Mouse (Mus musculus) forebrain, embryonic 14.5 days (tissue): ENCODE data around the gene Armh3. TPM values are rescaled to one million over a fixed set of nuclear protein-coding genes. Genes with fewer than 3 reads are reported as not detected.
"Not testable (repeated sequence)": the region's sequence is repeated elsewhere in the genome, so short reads cannot be mapped to it uniquely, and the experiment has no call there.

ENCODE experiments used
- ATAC-seq: fragments of 200-750 bp; cut with Nextera tagmentation; 2 replicates; pipeline ENCODE4 v1.8.0; 2017; ENCODE audit warnings: mild to moderate bottlenecking, moderate library complexity
- DNase-seq: peaks from one replicate; pipeline ENCODE4 v3.0.0-alpha.2; 2015; ENCODE audit warnings: low spot score
- H3K27ac ChIP-seq: fragments of 300-500 bp; sonication (generic); 2 replicates; pipeline ENCODE4 v1.5.1; 2014; ENCODE audit warnings: low read depth, mild to moderate bottlenecking, control low read depth, low read length, moderate library complexity
- H3K27me3 ChIP-seq: fragments of 300-500 bp; sonication (generic); replicated peaks from 2 replicates; pipeline ENCODE4 v1.6.1; 2014; ENCODE audit warnings: low read length, control low read depth, mixed read lengths; ENCODE audit not compliant: control insufficient read depth, insufficient read depth
- H3K36me3 ChIP-seq: fragments of 300-500 bp; sonication (generic); 2 replicates; pipeline ENCODE4 v1.6.1; 2014; ENCODE audit warnings: low read length, control low read depth; ENCODE audit not compliant: control insufficient read depth, insufficient read depth
- H3K4me1 ChIP-seq: fragments of 300-500 bp; sonication (generic); 2 replicates; pipeline ENCODE4 v1.6.1; 2014; ENCODE audit warnings: antibody characterized with exemption, low read length, control low read depth; ENCODE audit not compliant: control insufficient read depth, insufficient read depth
- H3K4me2 ChIP-seq: fragments of 300-500 bp; sonication (generic); 2 replicates; pipeline ENCODE4 v1.6.1; 2014; ENCODE audit warnings: mild to moderate bottlenecking, control low read depth, low read length
- H3K4me3 ChIP-seq: fragments of 300-500 bp; sonication (generic); 2 replicates; pipeline ENCODE4 v1.5.1; 2014; ENCODE audit warnings: low read depth, low read length, control low read depth
- H3K9ac ChIP-seq: fragments of 300-500 bp; sonication (generic); 2 replicates; pipeline ENCODE4 v1.6.1; 2014; ENCODE audit warnings: mild to moderate bottlenecking, low read length, control low read depth, moderate library complexity
- H3K9me3 ChIP-seq: fragments of 300-500 bp; sonication (generic); replicated peaks from 2 replicates; pipeline ENCODE4 v1.6.1; 2016; ENCODE audit warnings: low read length, control low read depth, mixed read lengths; ENCODE audit not compliant: control insufficient read depth
- WGBS: fragments of 180-500 bp; shearing (Covaris S2); extraction: QIAGEN DNeasy Blood & Tissue Kit; methylation state at CpG from one replicate; pipeline ENCODE4 v1.1.7; 2014; 5-methylcytosine and 5-hydroxymethylcytosine counted together
- polyA plus RNA-seq: library from polyadenylated mRNA; unstranded; fragments of >200 nt; fragmentation: Nextera tagmentation; extraction: Ambion mirVana; gene quantifications from 2 replicates; pipeline ENCODE4 v1.2.1, GENCODE M21; 2014

Gene Armh3
- polyA plus RNA-seq, 1 experiment from 2014 or later = 17.0 TPM

- Histone ChIP-seq H3K9ac (peak within 1 kb of the TSS; percentile 70), H3K36me3 (no peaks in the 10 kb centered on the region), H3K27ac (peak within 1 kb of the TSS; percentile 5; the same call in 1 of the 2 replicates), H3K27me3 (no peaks in the 10 kb centered on the region), H3K4me1 (peaks cover 18% of the 10 kb centered on the region), H3K9me3 (no peaks in the 10 kb centered on the region), H3K4me2 (peak within 1 kb of the TSS; percentile 86), H3K4me3 (peak within 1 kb of the TSS; percentile 36)
- under 1% methylated on average over 25 of the region's 29 CpGs for WGBS
- DNase-seq (peak; percentile 64), ATAC-seq (peak; percentile 73)
Measured at GRCm38 (mm10) chr19:45815831-45816405, 182.4 kb downstream of the Armh3 start, which contains the start of gene Kcnip2. Gene Kcnip2, minus strand, starts transcription at chr19:45816061.

GRCm38 (mm10) chr19:45815170-45815569 is 183.1 kb downstream of the Armh3 start:
- no peak for DNase-seq

GRCm38 (mm10) chr19:45813801-45814200 is 184.5 kb downstream of the Armh3 start:
- DNase-seq (no peak), ATAC-seq (no peak)
- Histone ChIP-seq H3K27me3 (no peaks in the 10 kb centered on the region), H3K9me3 (no peaks in the 10 kb centered on the region), H3K4me2 (no peak overlapping the region), H3K4me3 (no peak overlapping the region), H3K9ac (no peak overlapping the region), H3K4me1 (peaks cover 18% of the 10 kb centered on the region), H3K36me3 (no peaks in the 10 kb centered on the region), H3K27ac (no peak overlapping the region)
- 11% methylated on average over 12 of the region's 12 CpGs for WGBS

More at GRCm38 (mm10) chr19:45815170-45815569, 183.1 kb downstream of the Armh3 start:
- Histone ChIP-seq H3K27ac (no peak overlapping the region), H3K36me3 (no peaks in the 10 kb centered on the region), H3K4me3 (peak overlapping the region; percentile 36), H3K9ac (peak overlapping the region; percentile 70; the same call in 1 of the 2 replicates), H3K4me2 (peak overlapping the region; percentile 86), H3K27me3 (no peaks in the 10 kb centered on the region), H3K4me1 (peaks cover 18% of the 10 kb centered on the region), H3K9me3 (no peaks in the 10 kb centered on the region)
- WGBS = 70% methylated on average over 10 of the region's 10 CpGs
- no peak; the same call in 1 of the 2 replicates for ATAC-seq

GRCm38 (mm10) chr19:45813263-45813662 is 185.0 kb downstream of the Armh3 start:
- Histone ChIP-seq H3K27me3 (no peaks in the 10 kb centered on the region), H3K4me2 (0 out of 2 replicates have a peak overlapping the region, but pooled peaks have one; percentile 50), H3K9me3 (no peaks in the 10 kb centered on the region), H3K4me1 (peaks cover 18% of the 10 kb centered on the region), H3K4me3 (no peak overlapping the region), H3K9ac (no peak overlapping the region), H3K27ac (no peak overlapping the region), H3K36me3 (no peaks in the 10 kb centered on the region)
- ATAC-seq (no peak; the same call in 1 of the 2 replicates), DNase-seq (peak; percentile 86)
- WGBS = 6% methylated on average over 11 of the region's 11 CpGs

GRCm38 (mm10) chr19:45812673-45813252 is 185.5 kb downstream of the Armh3 start:
- peak overlapping the region; percentile 33 for H3K9ac ChIP-seq
- H3K4me2 ChIP-seq = peak overlapping the region; percentile 50
- H3K4me1 ChIP-seq = peaks cover 18% of the 10 kb centered on the region
- H3K4me3 ChIP-seq = peak overlapping the region; percentile 22
- ATAC-seq (no peak), DNase-seq (peak; percentile 64)
- no peak overlapping the region for H3K27ac ChIP-seq
- no peaks in the 10 kb centered on the region for H3K36me3 ChIP-seq
- no peaks in the 10 kb centered on the region for H3K27me3 ChIP-seq
- no peaks in the 10 kb centered on the region for H3K9me3 ChIP-seq
- WGBS = 17% methylated on average over 8 of the region's 8 CpGs

GRCm38 (mm10) chr19:45812115-45812514 is 186.2 kb downstream of the Armh3 start:
- H3K4me1 ChIP-seq = peaks cover 18% of the 10 kb centered on the region
- peak overlapping the region; percentile 22 for H3K4me3 ChIP-seq
- H3K9ac ChIP-seq = peak overlapping the region; percentile 33
- H3K27ac ChIP-seq = no peak overlapping the region
- H3K27me3 ChIP-seq = no peaks in the 10 kb centered on the region
- H3K4me2 ChIP-seq = peak overlapping the region; percentile 50
- no peaks in the 10 kb centered on the region for H3K36me3 ChIP-seq
- under 1% methylated on average over 16 of the region's 16 CpGs for WGBS
- H3K9me3 ChIP-seq = no peaks in the 10 kb centered on the region
- ATAC-seq = peak; percentile 24
- DNase-seq = peak; percentile 48

GRCm38 (mm10) chr19:45811028-45811674 is 187.1 kb downstream of the Armh3 start:
- no peaks in the 10 kb centered on the region for H3K36me3 ChIP-seq
- H3K27me3 ChIP-seq = no peaks in the 10 kb centered on the region
- no peak overlapping the region for H3K4me2 ChIP-seq
- no peak overlapping the region for H3K27ac ChIP-seq
- no peak overlapping the region for H3K9ac ChIP-seq
- H3K4me3 ChIP-seq = no peak overlapping the region
- ATAC-seq = no peak
- no peak for DNase-seq
- H3K4me1 ChIP-seq = peaks cover 18% of the 10 kb centered on the region
- no peaks in the 10 kb centered on the region for H3K9me3 ChIP-seq
- WGBS = 77% methylated on average over 12 of the region's 12 CpGs

GRCm38 (mm10) chr19:45807732-45808131 is 190.6 kb downstream of the Armh3 start:
- no peaks in the 10 kb centered on the region for H3K27me3 ChIP-seq
- ATAC-seq (no peak), DNase-seq (no peak)
- H3K9me3 ChIP-seq = no peaks in the 10 kb centered on the region
- H3K4me1 ChIP-seq = peaks cover 7% of the 10 kb centered on the region; the same call in 1 of the 2 replicates
- no peak overlapping the region for H3K27ac ChIP-seq
- no peak overlapping the region for H3K4me2 ChIP-seq
- H3K4me3 ChIP-seq = no peak overlapping the region
- no peaks in the 10 kb centered on the region for H3K36me3 ChIP-seq
- 98% methylated on average over 4 of the region's 4 CpGs for WGBS
- H3K9ac ChIP-seq = no peak overlapping the region

GRCm38 (mm10) chr19:45805817-45806216 is 192.5 kb downstream of the Armh3 start:
- not testable (repeated sequence) for H3K4me1 ChIP-seq, H3K4me2 ChIP-seq, DNase-seq, H3K36me3 ChIP-seq, H3K9me3 ChIP-seq, H3K4me3 ChIP-seq, ATAC-seq, H3K27ac ChIP-seq, H3K27me3 ChIP-seq, H3K9ac ChIP-seq
- 91% methylated on average over 6 of the region's 6 CpGs for WGBS
